Mouse (Mus musculus) liver, embryonic 13.5 days (tissue): Measurements from ENCODE around the gene Btg2. TPM values are rescaled to one million over a fixed set of nuclear protein-coding genes. Genes with fewer than 3 reads are reported as not detected.

ENCODE experiments used
- ATAC-seq: fragments of 200-750 bp; cut with Nextera tagmentation; 2 replicates; pipeline ENCODE4 v1.8.0; 2017; ENCODE audit warnings: low read depth, mild to moderate bottlenecking, moderate number of reproducible peaks, moderate library complexity
- DNase-seq: peaks from one replicate; pipeline ENCODE4 v3.0.0; 2022
- H3K27ac ChIP-seq: fragments of 300-500 bp; sonication (generic); 2 replicates; pipeline ENCODE4 v1.5.1; 2015; ENCODE audit warnings: moderate library complexity, mild to moderate bottlenecking, inconsistent platforms
- H3K27me3 ChIP-seq: fragments of 300-500 bp; sonication (generic); 2 replicates; pipeline ENCODE4 v1.6.1; 2015; ENCODE audit warnings: mild to moderate bottlenecking, inconsistent platforms
- H3K36me3 ChIP-seq: fragments of 300-500 bp; sonication (generic); 2 replicates; pipeline ENCODE4 v1.6.1; 2015; ENCODE audit warnings: mild to moderate bottlenecking, inconsistent platforms
- H3K4me1 ChIP-seq: fragments of 300-500 bp; sonication (generic); replicated peaks from 2 replicates; pipeline ENCODE4 v1.6.1; 2015; ENCODE audit warnings: inconsistent platforms
- H3K4me2 ChIP-seq: fragments of 300-500 bp; sonication (generic); 2 replicates; pipeline ENCODE4 v1.6.1; 2015; ENCODE audit warnings: inconsistent platforms, mild to moderate bottlenecking, moderate library complexity
- H3K4me3 ChIP-seq: fragments of 300-500 bp; sonication (generic); replicated peaks from 2 replicates; pipeline ENCODE4 v1.5.1; 2015; ENCODE audit warnings: mild to moderate bottlenecking, inconsistent platforms
- H3K9ac ChIP-seq: fragments of 300-500 bp; sonication (generic); 2 replicates; pipeline ENCODE4 v1.6.1; 2015; ENCODE audit warnings: mild to moderate bottlenecking, inconsistent platforms
- H3K9me3 ChIP-seq: fragments of 300-500 bp; sonication (generic); replicated peaks from 2 replicates; pipeline ENCODE4 v1.6.1; 2016; ENCODE audit warnings: inconsistent platforms
- WGBS: fragments of 180-500 bp; shearing (Covaris S2); methylation state at CpG from one replicate; pipeline ENCODE4 v1.1.7; 2015; ENCODE audit not compliant: insufficient replicate concordance; 5-methylcytosine and 5-hydroxymethylcytosine counted together
- polyA plus RNA-seq: library from polyadenylated mRNA; unstranded; fragments of >200 nt; fragmentation: Nextera tagmentation; extraction: Ambion mirVana; gene quantifications from 2 replicates; pipeline ENCODE4 v1.2.1, GENCODE M21; 2015

The Btg2 gene
- polyA plus RNA-seq, 1 experiment from 2014 or later, result 79.6 TPM

DNA sequence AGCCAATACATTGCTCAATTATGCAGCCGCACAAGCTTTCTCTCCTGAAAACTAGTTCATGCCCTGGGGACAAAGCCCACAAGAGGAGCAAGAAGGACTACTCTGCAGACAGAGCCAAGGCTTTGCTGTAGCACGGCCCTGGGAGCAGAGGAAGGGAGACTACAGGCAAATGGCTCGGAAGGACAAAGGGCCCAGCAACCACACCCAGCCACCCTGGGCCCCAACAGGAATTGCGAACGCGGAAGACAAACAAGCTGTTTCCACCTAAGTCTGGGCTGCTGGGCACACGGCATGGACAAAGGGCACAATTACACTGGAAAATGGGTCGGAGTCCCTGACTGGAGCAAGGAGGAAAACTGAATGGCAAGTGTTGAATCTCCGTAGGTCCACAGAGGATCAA, 23.9 kb downstream of the Btg2 start:
- Histone ChIP-seq H3K9me3 (no peaks in the 10 kb centered on the region), H3K27ac (peak overlapping the region; percentile 14; the same call in 1 of the 2 replicates), H3K4me1 (peaks cover 64% of the 10 kb centered on the region), H3K4me2 (no peak overlapping the region), H3K27me3 (peaks cover 11% of the 10 kb centered on the region; the same call in 1 of the 2 replicates), H3K36me3 (no peaks in the 10 kb centered on the region), H3K4me3 (no peak overlapping the region), H3K9ac (no peak overlapping the region)
- ATAC-seq (no peak), DNase-seq (no peak)
- WGBS, result 64% methylated on average over 9 of the region's 9 CpGs

DNA sequence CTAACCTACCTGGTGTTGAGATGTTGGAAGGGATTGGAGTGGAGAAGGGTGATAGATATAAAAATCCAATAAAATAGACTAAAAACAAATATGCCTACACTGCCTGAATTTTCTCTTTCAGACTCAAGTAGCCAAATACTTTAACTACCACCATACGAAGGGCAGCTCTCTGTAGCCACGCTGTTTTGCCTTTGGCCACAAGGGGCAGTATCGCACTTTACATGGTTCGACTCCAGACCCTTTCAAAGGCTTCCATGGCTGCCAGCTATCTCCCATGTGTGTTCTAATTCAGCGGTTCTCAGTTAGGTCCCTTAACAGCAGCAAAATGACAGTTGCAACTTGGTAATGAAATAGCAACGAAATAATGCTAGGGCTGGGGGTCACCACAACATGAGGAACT, 25.7 kb downstream of the Btg2 start:
- Histone ChIP-seq H3K4me3 (no peak overlapping the region), H3K27me3 (peaks cover 16% of the 10 kb centered on the region; the same call in 1 of the 2 replicates), H3K36me3 (no peaks in the 10 kb centered on the region), H3K9me3 (no peaks in the 10 kb centered on the region), H3K9ac (peak overlapping the region; percentile 12; the same call in 1 of the 2 replicates), H3K4me2 (no peak overlapping the region), H3K27ac (peak overlapping the region; percentile 11; the same call in 1 of the 2 replicates), H3K4me1 (peaks cover 48% of the 10 kb centered on the region)
- 8% methylated on average over 6 of the region's 6 CpGs for WGBS
- DNase-seq, result peak; percentile 73
- peak; percentile 70 for ATAC-seq

DNA sequence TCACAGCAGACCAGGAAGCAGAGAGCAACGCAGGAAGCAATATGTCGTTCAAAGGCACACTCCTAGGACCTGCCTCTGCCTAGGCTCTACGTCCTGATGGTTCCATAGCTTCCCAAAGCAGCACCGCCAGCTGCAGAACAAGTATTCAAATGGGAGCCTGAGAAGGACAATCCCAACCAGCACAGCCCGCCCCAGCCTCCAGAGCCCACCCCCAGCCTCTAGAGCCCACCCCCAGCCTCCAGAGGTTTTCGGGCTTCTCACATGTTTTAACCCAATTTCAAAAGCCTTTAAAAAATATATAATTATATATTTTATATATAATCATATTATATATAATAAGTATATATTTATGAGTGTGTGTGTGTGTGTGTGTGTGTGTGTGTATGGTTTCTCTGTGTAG, 29.4 kb downstream of the Btg2 start:
- Histone ChIP-seq H3K9ac (no peak overlapping the region), H3K4me1 (peaks cover 26% of the 10 kb centered on the region), H3K9me3 (no peaks in the 10 kb centered on the region), H3K4me3 (no peak overlapping the region), H3K4me2 (no peak overlapping the region), H3K27ac (no peak overlapping the region), H3K36me3 (no peaks in the 10 kb centered on the region), H3K27me3 (peaks cover 28% of the 10 kb centered on the region)
- no peak for DNase-seq
- no peak for ATAC-seq
- 42% methylated on average over 6 of the region's 6 CpGs for WGBS

DNA sequence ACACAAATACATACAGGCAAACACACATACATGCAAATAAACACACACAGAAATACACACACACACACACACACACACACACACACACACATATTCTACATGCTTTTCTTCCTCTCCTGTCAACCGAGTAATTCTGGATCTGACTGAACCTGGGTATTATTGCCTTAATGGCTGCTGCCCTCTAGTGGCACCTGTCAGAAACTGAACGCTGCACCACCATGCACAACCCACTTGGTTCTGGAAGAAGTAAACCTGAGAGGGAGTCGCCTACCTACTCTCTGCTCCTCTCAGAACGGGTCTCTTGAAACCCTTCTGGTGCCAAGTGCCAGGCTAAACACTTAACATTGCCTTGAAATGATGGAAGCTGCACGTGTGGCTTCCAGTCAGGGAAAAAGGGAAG, 30.2 kb downstream of the Btg2 start:
- H3K4me2 ChIP-seq, result no peak overlapping the region
- no peaks in the 10 kb centered on the region for H3K9me3 ChIP-seq
- H3K27me3 ChIP-seq, result peaks cover 28% of the 10 kb centered on the region
- peaks cover 19% of the 10 kb centered on the region for H3K4me1 ChIP-seq
- H3K4me3 ChIP-seq, result no peak overlapping the region
- DNase-seq (peak; percentile 61), ATAC-seq (peak; percentile 27; the same call in 1 of the 2 replicates)
- H3K27ac ChIP-seq, result no peak overlapping the region
- WGBS, result 2% methylated on average over 5 of the region's 5 CpGs
- no peaks in the 10 kb centered on the region for H3K36me3 ChIP-seq
- H3K9ac ChIP-seq, result no peak overlapping the region

DNA sequence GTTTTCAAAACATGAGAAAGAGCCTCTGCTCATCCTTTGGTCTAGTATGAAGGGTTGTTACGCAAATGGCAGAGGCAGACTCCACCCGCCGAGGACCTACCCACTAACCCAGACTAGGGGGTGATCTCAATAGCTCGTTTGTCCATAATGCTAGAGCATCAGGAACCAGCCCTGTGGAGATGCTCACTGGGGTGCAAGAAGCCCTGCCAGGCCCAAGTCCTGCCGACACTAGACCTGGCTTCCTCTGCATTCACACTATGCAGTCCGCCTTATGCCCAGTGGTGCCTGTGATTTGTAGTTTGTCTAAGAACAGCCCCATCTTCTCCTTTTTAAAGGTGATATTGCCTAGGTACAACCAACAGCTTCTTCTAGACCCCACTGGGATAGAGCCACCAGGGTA, 31.5 kb downstream of the Btg2 start:
- no peak for ATAC-seq
- Histone ChIP-seq H3K4me3 (no peak overlapping the region), H3K4me1 (peaks cover 14% of the 10 kb centered on the region), H3K9me3 (no peaks in the 10 kb centered on the region), H3K27ac (no peak overlapping the region), H3K27me3 (peaks cover 28% of the 10 kb centered on the region), H3K9ac (no peak overlapping the region), H3K36me3 (no peaks in the 10 kb centered on the region), H3K4me2 (no peak overlapping the region)
- no peak for DNase-seq
- 65% methylated on average over 6 of the region's 6 CpGs for whole genome bisulfite sequencing

DNA sequence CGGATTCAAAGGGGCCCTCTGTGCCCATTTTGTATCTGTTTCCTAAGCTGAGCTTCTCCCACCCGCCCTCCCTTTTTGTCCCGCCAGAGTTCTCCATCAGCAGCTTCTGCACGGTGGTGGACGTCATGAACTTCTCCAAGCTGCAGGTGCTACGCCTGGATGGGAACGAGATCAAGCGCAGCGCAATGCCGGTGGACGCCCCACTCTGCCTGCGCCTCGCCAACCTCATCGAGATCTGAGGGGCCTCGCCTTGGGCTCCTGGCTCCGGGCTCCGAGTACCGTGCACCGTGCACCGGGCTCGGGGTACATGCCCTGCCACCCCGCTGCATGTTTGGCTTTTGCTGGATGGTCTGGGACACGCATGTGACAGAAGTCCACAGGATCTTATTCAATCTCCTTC, 32.5 kb downstream of the Btg2 start:
- peaks cover 28% of the 10 kb centered on the region for H3K27me3 ChIP-seq
- no peak overlapping the region for H3K4me3 ChIP-seq
- peak overlapping the region; percentile 29; the same call in 1 of the 2 replicates for H3K9ac ChIP-seq
- H3K36me3 ChIP-seq, result no peaks in the 10 kb centered on the region
- H3K9me3 ChIP-seq, result no peaks in the 10 kb centered on the region
- H3K4me2 ChIP-seq, result peak overlapping the region; percentile 41
- no peak overlapping the region for H3K27ac ChIP-seq
- ATAC-seq, result no peak
- H3K4me1 ChIP-seq, result peaks cover 14% of the 10 kb centered on the region
- DNase-seq, result no peak
- WGBS, result 28% methylated on average over 23 of the region's 23 CpGs

DNA sequence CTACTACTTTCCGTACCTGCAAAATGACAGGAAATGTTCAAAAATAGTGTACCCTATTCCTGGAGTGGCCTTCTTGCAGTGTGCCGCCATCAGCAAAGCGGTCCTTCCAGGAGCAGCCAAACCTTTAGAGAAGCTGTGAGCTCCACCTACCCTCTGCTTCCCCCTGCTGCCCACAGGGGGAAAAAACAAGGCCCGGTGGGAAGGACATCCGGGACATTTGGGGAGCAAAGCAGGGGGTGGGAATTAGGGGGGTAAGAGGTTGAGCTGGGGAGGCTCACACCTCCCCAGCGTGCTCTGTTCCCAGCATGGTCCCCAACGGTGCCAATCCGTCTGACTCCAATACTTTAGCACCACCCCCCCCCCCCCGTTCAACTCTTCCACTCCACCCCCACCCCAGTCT, 32.9 kb downstream of the Btg2 start:
- ATAC-seq (no peak), DNase-seq (no peak)
- Histone ChIP-seq H3K9ac (no peak overlapping the region), H3K9me3 (no peaks in the 10 kb centered on the region), H3K4me2 (peak overlapping the region; percentile 41), H3K27me3 (peaks cover 24% of the 10 kb centered on the region), H3K4me1 (peaks cover 14% of the 10 kb centered on the region), H3K36me3 (no peaks in the 10 kb centered on the region), H3K27ac (no peak overlapping the region), H3K4me3 (no peak overlapping the region)
- 7% methylated on average over 9 of the region's 9 CpGs for WGBS

DNA sequence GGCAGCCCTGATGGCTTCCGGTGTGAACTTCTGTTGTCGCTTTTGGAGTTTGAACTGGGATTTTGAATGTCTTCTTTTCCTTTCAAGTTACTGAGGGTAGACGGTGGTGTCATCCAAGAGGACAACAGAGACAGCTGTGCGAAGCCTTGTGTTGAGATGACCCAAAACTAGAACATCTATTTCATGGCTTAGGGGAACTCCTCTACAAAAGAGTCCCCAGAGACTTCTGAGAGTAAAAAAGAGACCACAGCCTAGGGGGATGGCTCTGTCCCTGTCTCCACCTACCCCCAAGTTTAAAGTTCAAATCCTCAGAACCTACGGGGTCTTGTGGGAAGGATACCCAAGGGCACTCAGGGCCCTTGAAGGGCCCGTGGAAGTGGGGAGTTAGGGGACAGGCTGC, 34.1 kb downstream of the Btg2 start:
- Histone ChIP-seq H3K4me2 (no peak overlapping the region), H3K4me1 (peaks cover 14% of the 10 kb centered on the region), H3K9me3 (no peaks in the 10 kb centered on the region), H3K4me3 (no peak overlapping the region), H3K27ac (no peak overlapping the region), H3K9ac (no peak overlapping the region), H3K36me3 (no peaks in the 10 kb centered on the region), H3K27me3 (peaks cover 23% of the 10 kb centered on the region; the same call in 1 of the 2 replicates)
- no peak for DNase-seq
- 74% methylated on average over 6 of the region's 6 CpGs for WGBS
- ATAC-seq, result no peak

DNA sequence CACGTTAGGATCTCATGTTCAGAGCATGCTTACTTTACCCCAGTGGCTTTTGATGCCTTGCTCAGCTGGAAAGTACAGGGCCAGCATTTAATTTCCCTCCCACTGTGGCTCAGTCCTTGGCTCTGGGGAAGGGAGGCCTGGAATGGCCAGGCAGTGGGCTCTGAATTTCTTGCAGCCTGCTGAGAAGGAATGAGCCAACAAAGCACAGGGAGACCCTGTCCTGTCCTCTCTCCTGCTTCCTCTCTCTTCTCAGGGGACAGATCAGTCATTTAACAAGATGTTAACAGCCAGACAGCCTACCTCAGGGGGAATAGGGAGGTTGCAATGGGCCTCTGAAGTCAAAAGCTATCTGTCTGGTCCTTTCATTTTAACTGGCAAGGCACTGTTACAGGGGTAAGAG, 36.6 kb downstream of the Btg2 start:
- H3K9ac ChIP-seq, result no peak overlapping the region
- H3K9me3 ChIP-seq, result no peaks in the 10 kb centered on the region
- H3K27me3 ChIP-seq, result 0 out of 2 replicates have a peak, but pooled peaks cover 12% of the 10 kb centered on the region
- ATAC-seq (no peak), DNase-seq (no peak)
- H3K27ac ChIP-seq, result 0 out of 2 replicates have a peak overlapping the region, but pooled peaks have one; percentile 18
- no peak overlapping the region for H3K4me3 ChIP-seq
- H3K4me1 ChIP-seq, result peaks cover 14% of the 10 kb centered on the region
- 29% methylated on average over 1 of the region's 1 CpGs for WGBS
- no peak overlapping the region for H3K4me2 ChIP-seq
- no peaks in the 10 kb centered on the region for H3K36me3 ChIP-seq

DNA sequence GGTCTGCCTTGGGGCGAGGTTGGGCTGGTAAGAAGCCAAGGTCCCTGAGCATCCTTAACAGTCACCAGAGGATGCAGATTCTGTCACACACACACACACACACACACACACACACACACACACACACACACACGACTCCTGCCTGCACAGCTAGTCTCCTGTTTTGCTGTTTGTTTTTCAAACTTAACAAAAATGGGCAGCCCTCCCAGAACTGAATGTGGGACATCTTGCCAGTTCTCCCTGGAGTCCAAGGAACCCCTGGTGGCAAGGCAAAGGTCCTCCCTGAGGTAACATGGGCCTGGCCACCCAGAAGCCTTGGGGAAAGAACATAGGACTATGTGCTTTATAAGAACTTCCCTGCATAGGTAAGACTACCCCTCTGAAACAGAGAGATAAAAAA, 37.0 kb downstream of the Btg2 start:
- H3K36me3 ChIP-seq, result no peaks in the 10 kb centered on the region
- no peak overlapping the region for H3K27ac ChIP-seq
- H3K9ac ChIP-seq, result no peak overlapping the region
- WGBS, result 40% methylated on average over 2 of the region's 2 CpGs
- 0 out of 2 replicates have a peak, but pooled peaks cover 8% of the 10 kb centered on the region for H3K27me3 ChIP-seq
- no peak overlapping the region for H3K4me2 ChIP-seq
- DNase-seq, result no peak
- peaks cover 11% of the 10 kb centered on the region for H3K4me1 ChIP-seq
- ATAC-seq, result no peak
- H3K4me3 ChIP-seq, result no peak overlapping the region
- no peaks in the 10 kb centered on the region for H3K9me3 ChIP-seq

DNA sequence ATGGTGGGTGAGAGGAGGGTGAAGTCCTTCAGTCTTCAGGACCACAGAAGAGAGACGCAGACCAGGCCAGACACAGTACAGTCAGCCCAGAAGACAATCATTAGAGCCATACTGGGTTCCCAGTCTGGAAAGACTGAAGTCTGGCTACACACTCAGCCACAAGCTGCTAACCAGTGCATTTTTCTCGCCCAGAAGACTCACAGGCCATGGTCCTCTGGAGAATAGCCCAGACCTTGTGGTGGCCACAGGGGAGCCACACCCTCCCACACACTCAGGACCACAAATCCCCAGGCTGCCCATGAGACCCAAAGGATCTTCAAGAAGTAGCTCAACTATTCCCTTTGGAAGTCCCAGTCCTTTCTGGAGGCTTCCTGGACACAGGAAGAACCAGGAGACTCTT, 39.6 kb downstream of the Btg2 start:
- whole genome bisulfite sequencing, result 62% methylated on average over 2 of the region's 2 CpGs

DNA sequence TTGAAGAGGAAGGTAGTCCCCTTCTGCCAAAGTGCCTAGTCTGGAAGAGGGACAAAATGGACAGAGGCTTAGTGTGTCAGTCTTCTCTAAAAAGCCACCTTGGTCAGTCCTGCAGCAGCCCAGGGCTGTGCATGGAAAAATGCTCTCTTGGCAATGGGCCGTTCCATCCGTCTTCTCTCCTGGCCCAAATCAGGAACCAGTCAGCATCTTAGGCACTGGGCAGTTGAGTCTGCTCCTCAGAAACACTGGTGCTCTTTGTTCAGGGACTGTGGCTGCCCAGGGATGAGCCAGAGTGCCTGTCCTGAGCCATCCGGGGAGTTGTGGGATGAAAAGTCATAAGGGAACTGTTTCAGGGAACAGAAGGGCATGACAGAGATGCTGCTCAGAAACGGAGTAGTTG, 40.6 kb downstream of the Btg2 start:
- no peak overlapping the region for H3K9ac ChIP-seq
- no peaks in the 10 kb centered on the region for H3K9me3 ChIP-seq
- H3K4me3 ChIP-seq, result no peak overlapping the region
- H3K4me1 ChIP-seq, result no peaks in the 10 kb centered on the region
- no peaks in the 10 kb centered on the region for H3K36me3 ChIP-seq
- ATAC-seq (no peak), DNase-seq (no peak)
- no peak overlapping the region for H3K27ac ChIP-seq
- no peaks in the 10 kb centered on the region for H3K27me3 ChIP-seq
- no peak overlapping the region for H3K4me2 ChIP-seq
- 73% methylated on average over 4 of the region's 4 CpGs for WGBS

More for the DNA sequence above, 39.6 kb downstream of the Btg2 start:
- Histone ChIP-seq H3K27me3 (no peaks in the 10 kb centered on the region), H3K9ac (no peak overlapping the region), H3K4me3 (no peak overlapping the region), H3K36me3 (no peaks in the 10 kb centered on the region), H3K4me1 (no peaks in the 10 kb centered on the region), H3K4me2 (no peak overlapping the region), H3K27ac (no peak overlapping the region), H3K9me3 (no peaks in the 10 kb centered on the region)
- DNase-seq, result no peak
- ATAC-seq, result no peak
